Mouse (Mus musculus): ENCODE data around the gene Ahcyl2. TPM values are rescaled to one million over a fixed set of nuclear protein-coding genes. Genes with fewer than 3 reads are reported as not detected.

Gene Ahcyl2
- polyA plus RNA-seq, 1 experiment = 69.7 TPM

- 85% methylated on average over 4 of the region's 4 CpGs for whole genome bisulfite sequencing
- no peak overlapping the region for H3K4me3 ChIP-seq (replicated peaks; ENCODE audit: extremely low read depth, low read depth, low read length)
- TF ChIP-seq CTCF (IDR thresholded peaks at IDR 0.05; ENCODE audit: insufficient read depth, low read length) (no peak), POLR2A (IDR thresholded peaks at IDR 0.05; ENCODE audit: borderline replicate concordance, extremely low read depth, low read depth, low read length) (no peak)
- H3K4me1 ChIP-seq (ENCODE audit: control insufficient read depth, insufficient read depth, low read length) = peaks cover under 1% of the 10 kb centered on the region; the same call in 1 of the 2 replicates
- no peak for DNase-seq
Observed at GRCm38 (mm10) chr6:29820314-29820713, 52.5 kb downstream of the Ahcyl2 start.

- peaks cover 3% of the 10 kb centered on the region; the same call in 1 of the 2 replicates for H3K4me1 ChIP-seq (ENCODE audit: control insufficient read depth, insufficient read depth, low read length)
- 77% methylated on average over 3 of the region's 3 CpGs for WGBS
- no peak overlapping the region for H3K4me3 ChIP-seq (replicated peaks; ENCODE audit: extremely low read depth, low read depth, low read length)
- no peak for DNase-seq
- no peak for TF ChIP-seq CTCF (IDR thresholded peaks at IDR 0.05; ENCODE audit: insufficient read depth, low read length)
- TF ChIP-seq POLR2A (IDR thresholded peaks at IDR 0.05; ENCODE audit: borderline replicate concordance, extremely low read depth, low read depth, low read length) = no peak
Observed at GRCm38 (mm10) chr6:29820926-29821325, 53.1 kb downstream of the Ahcyl2 start.

GRCm38 (mm10) chr6:29821770-29822169, 54.0 kb downstream of the Ahcyl2 start:
- Histone ChIP-seq H3K4me1 (ENCODE audit: control insufficient read depth, insufficient read depth, low read length) (peaks cover 3% of the 10 kb centered on the region; the same call in 1 of the 2 replicates), H3K4me3 (replicated peaks; ENCODE audit: extremely low read depth, low read depth, low read length) (no peak overlapping the region)
- TF ChIP-seq POLR2A (IDR thresholded peaks at IDR 0.05; ENCODE audit: borderline replicate concordance, extremely low read depth, low read depth, low read length) (no peak), CTCF (IDR thresholded peaks at IDR 0.05; ENCODE audit: insufficient read depth, low read length) (no peak)
- no peak for DNase-seq
- 57% methylated on average over 1 of the region's 1 CpGs for WGBS

- no peak for DNase-seq
- Histone ChIP-seq H3K4me3 (replicated peaks; ENCODE audit: extremely low read depth, low read depth, low read length) (no peak overlapping the region), H3K4me1 (ENCODE audit: control insufficient read depth, insufficient read depth, low read length) (peaks cover 3% of the 10 kb centered on the region; the same call in 1 of the 2 replicates)
- WGBS = 11% methylated on average over 2 of the region's 2 CpGs
- no peak for TF ChIP-seq POLR2A (IDR thresholded peaks at IDR 0.05; ENCODE audit: borderline replicate concordance, extremely low read depth, low read depth, low read length)
- TF ChIP-seq CTCF (IDR thresholded peaks at IDR 0.05; ENCODE audit: insufficient read depth, low read length) = no peak
Observed at GRCm38 (mm10) chr6:29825302-29825701, 57.5 kb downstream of the Ahcyl2 start.

GRCm38 (mm10) chr6:29827291-29828242, 59.8 kb downstream of the Ahcyl2 start:
- Histone ChIP-seq H3K4me1 (ENCODE audit: control insufficient read depth, insufficient read depth, low read length) (peaks cover 3% of the 10 kb centered on the region; the same call in 1 of the 2 replicates), H3K4me3 (replicated peaks; ENCODE audit: extremely low read depth, low read depth, low read length) (no peak overlapping the region)
- DNase-seq = no peak
- WGBS = 65% methylated on average over 5 of the region's 5 CpGs
- TF ChIP-seq CTCF (IDR thresholded peaks at IDR 0.05; ENCODE audit: insufficient read depth, low read length) = no peak
- TF ChIP-seq POLR2A (IDR thresholded peaks at IDR 0.05; ENCODE audit: borderline replicate concordance, extremely low read depth, low read depth, low read length) = no peak

GRCm38 (mm10) chr6:29828574-29829234, 60.9 kb downstream of the Ahcyl2 start:
- Histone ChIP-seq H3K4me1 (ENCODE audit: control insufficient read depth, insufficient read depth, low read length) (peaks cover 3% of the 10 kb centered on the region; the same call in 1 of the 2 replicates), H3K4me3 (replicated peaks; ENCODE audit: extremely low read depth, low read depth, low read length) (no peak overlapping the region)
- WGBS = 57% methylated on average over 3 of the region's 3 CpGs
- TF ChIP-seq CTCF (IDR thresholded peaks at IDR 0.05; ENCODE audit: insufficient read depth, low read length) (no peak), POLR2A (IDR thresholded peaks at IDR 0.05; ENCODE audit: borderline replicate concordance, extremely low read depth, low read depth, low read length) (no peak)
- DNase-seq = no peak

GRCm38 (mm10) chr6:29832356-29832755, 64.5 kb downstream of the Ahcyl2 start:
- H3K4me1 ChIP-seq (ENCODE audit: control insufficient read depth, insufficient read depth, low read length) = no peaks in the 10 kb centered on the region; the same call in 1 of the 2 replicates
- H3K4me3 ChIP-seq (replicated peaks; ENCODE audit: extremely low read depth, low read depth, low read length) = no peak overlapping the region
- no peak for TF ChIP-seq CTCF (IDR thresholded peaks at IDR 0.05; ENCODE audit: insufficient read depth, low read length)
- TF ChIP-seq POLR2A (IDR thresholded peaks at IDR 0.05; ENCODE audit: borderline replicate concordance, extremely low read depth, low read depth, low read length) = no peak
- WGBS = 86% methylated on average over 4 of the region's 4 CpGs
- DNase-seq = no peak

- WGBS = 88% methylated on average over 4 of the region's 4 CpGs
- H3K4me3 ChIP-seq (replicated peaks; ENCODE audit: extremely low read depth, low read depth, low read length) = no peak overlapping the region
- no peaks in the 10 kb centered on the region; the same call in 1 of the 2 replicates for H3K4me1 ChIP-seq (ENCODE audit: control insufficient read depth, insufficient read depth, low read length)
- no peak for DNase-seq
- TF ChIP-seq POLR2A (IDR thresholded peaks at IDR 0.05; ENCODE audit: borderline replicate concordance, extremely low read depth, low read depth, low read length) (no peak), CTCF (IDR thresholded peaks at IDR 0.05; ENCODE audit: insufficient read depth, low read length) (no peak)
Observed at GRCm38 (mm10) chr6:29833117-29833516, 65.3 kb downstream of the Ahcyl2 start.

- no peak overlapping the region for H3K4me3 ChIP-seq (replicated peaks; ENCODE audit: extremely low read depth, low read depth, low read length)
- 50% methylated on average over 4 of the region's 4 CpGs for WGBS
- TF ChIP-seq CTCF (IDR thresholded peaks at IDR 0.05; ENCODE audit: insufficient read depth, low read length) = no peak
- TF ChIP-seq POLR2A (IDR thresholded peaks at IDR 0.05; ENCODE audit: borderline replicate concordance, extremely low read depth, low read depth, low read length) = no peak
- DNase-seq = no peak
- H3K4me1 ChIP-seq (ENCODE audit: control insufficient read depth, insufficient read depth, low read length) = no peaks in the 10 kb centered on the region
Observed at GRCm38 (mm10) chr6:29833568-29834255, 65.9 kb downstream of the Ahcyl2 start.

All from lung, adult 2 months (tissue).